Mouse (Mus musculus) myocyte (in vitro differentiated cells): ENCODE measurements around the gene Tor4a. TPM values are rescaled to one million over a fixed set of nuclear protein-coding genes. Genes with fewer than 3 reads are reported as not detected.
A peak's percentile ranks its signal among the peaks of the same experiment; 100 is the strongest.

Experiments used
- H3K27me3 ChIP-seq: one replicate; pipeline ENCODE4 v1.6.1; 2011; ENCODE audit not compliant: control insufficient read depth, insufficient read depth, insufficient read length
- H3K36me3 ChIP-seq: one replicate; pipeline ENCODE4 v1.6.1; 2011; ENCODE audit not compliant: control insufficient read depth, insufficient read depth
- H3K4me2 ChIP-seq: one replicate; pipeline ENCODE4 v1.6.1; 2011; ENCODE audit warnings: low read depth, control low read depth
- H3K4me3 ChIP-seq: one replicate; pipeline ENCODE4 v1.5.1; 2011; ENCODE audit warnings: mild to moderate bottlenecking, control low read depth, moderate library complexity
- H3K79me2 ChIP-seq: one replicate; pipeline ENCODE4 v1.6.1; 2011; ENCODE audit not compliant: control insufficient read depth, insufficient read depth
- H3ac ChIP-seq: one replicate; pipeline ENCODE4 v1.6.1; 2011; ENCODE audit not compliant: control insufficient read depth, insufficient read length
- CEBPB ChIP-seq: IDR thresholded peaks from 2 replicates; pipeline ENCODE4 v1.6.1; 2011; ENCODE audit warnings: mild to moderate bottlenecking, moderate library complexity; ENCODE audit not compliant: poor library complexity, insufficient read depth, severe bottlenecking
- E2F4 ChIP-seq: IDR thresholded peaks from one replicate; pipeline ENCODE4 v1.6.1; 2011; ENCODE audit warnings: mild to moderate bottlenecking, control low read depth, moderate library complexity; ENCODE audit not compliant: insufficient read depth
- MAX ChIP-seq: IDR thresholded peaks from one replicate; pipeline ENCODE4 v1.6.1; 2011; ENCODE audit warnings: low read depth, mild to moderate bottlenecking, control low read depth
- MYOD1 ChIP-seq, 3 experiments: IDR thresholded peaks; one replicate each; pipeline ENCODE4 v1.6.1; 2011; ENCODE audit warnings: control low read depth in 2 of 3, low read depth in 2 of 3, mild to moderate bottlenecking in 2 of 3, moderate library complexity in 1 of 3; ENCODE audit not compliant: insufficient read length in 2 of 3, control insufficient read depth in 1 of 3
- MYOG ChIP-seq, 3 experiments: IDR thresholded peaks; one replicate each; pipeline ENCODE4 v1.6.1; 2011; ENCODE audit warnings: control low read depth in 2 of 3, low read depth in 2 of 3, mild to moderate bottlenecking in 2 of 3; ENCODE audit not compliant: insufficient read length in 2 of 3, control insufficient read depth in 1 of 3, insufficient read depth in 1 of 3
- POLR2A ChIP-seq: IDR thresholded peaks from one replicate; pipeline ENCODE4 v1.6.1; 2011; ENCODE audit warnings: low read depth, mild to moderate bottlenecking, control low read depth, moderate library complexity; ENCODE audit not compliant: insufficient read length
- POLR2AphosphoS2 ChIP-seq: IDR thresholded peaks from one replicate; pipeline ENCODE4 v1.6.1; 2011; ENCODE audit warnings: low read depth, control low read depth; ENCODE audit not compliant: insufficient read length
- REST ChIP-seq: IDR thresholded peaks from one replicate; pipeline ENCODE4 v1.6.1; 2011; ENCODE audit warnings: mild to moderate bottlenecking, control low read depth, moderate library complexity; ENCODE audit not compliant: insufficient read depth, insufficient read length
- SRF ChIP-seq: IDR thresholded peaks from one replicate; pipeline ENCODE4 v1.6.1; 2011; ENCODE audit warnings: low read depth; ENCODE audit not compliant: control insufficient read depth, insufficient read length
- TCF12 ChIP-seq: IDR thresholded peaks from one replicate; pipeline ENCODE4 v1.6.1; 2011; ENCODE audit warnings: mild to moderate bottlenecking, control low read depth; ENCODE audit not compliant: poor library complexity, insufficient read depth, severe bottlenecking
- TCF3 ChIP-seq: IDR thresholded peaks from one replicate; pipeline ENCODE4 v1.6.1; 2011; ENCODE audit warnings: low read depth, control low read depth; ENCODE audit not compliant: insufficient read length
- USF1 ChIP-seq: IDR thresholded peaks from one replicate; pipeline ENCODE4 v1.6.1; 2011; ENCODE audit warnings: low read depth, mild to moderate bottlenecking, control low read depth, moderate library complexity
- polyA plus RNA-seq: library from polyadenylated mRNA; unstranded; fragments of >200 nt; fragmentation: generic; extraction: Trizol; gene quantifications from one replicate; pipeline ENCODE4 v1.2.1, GENCODE M21; 2012; ENCODE audit warnings: missing spikeins

The Tor4a gene
- polyA plus RNA-seq, 1 experiment, result 9.2 TPM

GRCm38 (mm10) chr2:25169778-25170177 lies 26.9 kb downstream of the Tor4a start:
- Histone ChIP-seq H3K79me2 (no peaks in the 10 kb centered on the region), H3K4me3 (no peak overlapping the region), H3K27me3 (no peaks in the 10 kb centered on the region), H3ac (no peak overlapping the region), H3K36me3 (no peaks in the 10 kb centered on the region), H3K4me2 (no peak overlapping the region)
- TF ChIP-seq USF1, result no peak

GRCm38 (mm10) chr2:25168665-25168978 lies 28.1 kb downstream of the Tor4a start:
- Histone ChIP-seq H3K4me3 (peak overlapping the region; percentile 6), H3K79me2 (no peaks in the 10 kb centered on the region), H3K36me3 (no peaks in the 10 kb centered on the region), H3K27me3 (no peaks in the 10 kb centered on the region), H3ac (no peak overlapping the region), H3K4me2 (peak overlapping the region; percentile 39)
- no peak for TF ChIP-seq USF1
- TF ChIP-seq MAX, result no peak
- no peak for TF ChIP-seq MYOD1 (IDR thresholded peaks at IDR 0.05; ENCODE audit: control insufficient read depth in 1 of 3, insufficient read length in 2 of 3, low read depth in 2 of 3)
- no peak for TF ChIP-seq CEBPB
- no peak for TF ChIP-seq MYOG (IDR thresholded peaks at IDR 0.05; ENCODE audit: control insufficient read depth in 1 of 3, insufficient read depth in 1 of 3, insufficient read length in 2 of 3, low read depth in 2 of 3)
- TF ChIP-seq TCF3, result no peak
- TF ChIP-seq POLR2A, result no peak
- TF ChIP-seq TCF12, result no peak
- TF ChIP-seq REST, result no peak
- TF ChIP-seq POLR2AphosphoS2, result no peak
- no peak for TF ChIP-seq E2F4
- no peak for TF ChIP-seq SRF

- H3K4me3 ChIP-seq, result peak overlapping the region; percentile 6
- peak overlapping the region; percentile 51 for H3K4me2 ChIP-seq
- no peak overlapping the region for H3ac ChIP-seq
Observed at GRCm38 (mm10) chr2:25167919-25168664, 28.6 kb downstream of the Tor4a start.

GRCm38 (mm10) chr2:25167481-25167880 lies 29.2 kb downstream of the Tor4a start:
- H3ac ChIP-seq, result no peak overlapping the region
- peak overlapping the region; percentile 6 for H3K4me3 ChIP-seq
- H3K36me3 ChIP-seq, result no peaks in the 10 kb centered on the region
- TF ChIP-seq POLR2AphosphoS2 (no peak), REST (no peak), MYOG (IDR thresholded peaks at IDR 0.05; ENCODE audit: control insufficient read depth in 1 of 3, insufficient read depth in 1 of 3, insufficient read length in 2 of 3, low read depth in 2 of 3) (no peak), MYOD1 (IDR thresholded peaks at IDR 0.05; ENCODE audit: control insufficient read depth in 1 of 3, insufficient read length in 2 of 3, low read depth in 2 of 3) (no peak), CEBPB (no peak), MAX (no peak), SRF (no peak), E2F4 (no peak), TCF3 (no peak), USF1 (no peak), TCF12 (no peak), POLR2A (no peak)
- H3K27me3 ChIP-seq, result peaks cover 2% of the 10 kb centered on the region
- no peaks in the 10 kb centered on the region for H3K79me2 ChIP-seq
- H3K4me2 ChIP-seq, result peak overlapping the region; percentile 51

More at GRCm38 (mm10) chr2:25167919-25168664, 28.6 kb downstream of the Tor4a start:
- no peak for TF ChIP-seq CEBPB
- no peak for TF ChIP-seq MAX
- no peak for TF ChIP-seq REST
- no peak for TF ChIP-seq POLR2AphosphoS2
- TF ChIP-seq TCF3, result no peak
- TF ChIP-seq TCF12, result no peak
- TF ChIP-seq POLR2A, result peak; percentile 22
- TF ChIP-seq MYOD1 (IDR thresholded peaks at IDR 0.05; ENCODE audit: control insufficient read depth in 1 of 3, insufficient read length in 2 of 3, low read depth in 2 of 3), result no peak
- TF ChIP-seq MYOG (IDR thresholded peaks at IDR 0.05; ENCODE audit: control insufficient read depth in 1 of 3, insufficient read depth in 1 of 3, insufficient read length in 2 of 3, low read depth in 2 of 3), result no peak
- no peak for TF ChIP-seq SRF
- TF ChIP-seq USF1, result no peak
- TF ChIP-seq E2F4, result peak; percentile 57
- Histone ChIP-seq H3K27me3 (no peaks in the 10 kb centered on the region), H3K36me3 (no peaks in the 10 kb centered on the region), H3K79me2 (no peaks in the 10 kb centered on the region)

- TF ChIP-seq MAX (no peak), CEBPB (no peak), TCF12 (no peak), TCF3 (no peak), POLR2AphosphoS2 (no peak)
- Histone ChIP-seq H3K4me2 (no peak overlapping the region), H3K79me2 (no peaks in the 10 kb centered on the region), H3K27me3 (peaks cover 8% of the 10 kb centered on the region), H3K36me3 (no peaks in the 10 kb centered on the region), H3ac (no peak overlapping the region), H3K4me3 (no peak overlapping the region)
Observed at GRCm38 (mm10) chr2:25157655-25158054, 39.0 kb downstream of the Tor4a start.
